In genomic region chr6:120151616-120152053, GRCm38 (mm10) we compare ENCODE assay signal across 14 mouse cellular contexts. TPM values are rescaled to one million over a fixed set of nuclear protein-coding genes. Genes with fewer than 3 reads are reported as not detected.
A peak's percentile ranks its signal among the peaks of the same experiment; 100 is the strongest.
DNase-seq lines count a peak whose midpoint lies in the region; ATAC-seq and TF ChIP-seq lines count a peak whose summit lies in the region.
"Had no signal": no experiment of that assay in that cellular context is flagged by ENCODE, and none has a peak within 500 bp of the region (broad histone marks: within the 10 kb centered on the region; RNA-seq: fewer than 3 reads in every experiment).

No protein-coding gene starts in this region.

- WGBS in kidney, postnatal 0 days = 63% methylated on average over 3 of the region's 3 CpGs
- 60% methylated on average over 3 of the region's 3 CpGs for WGBS in heart, embryonic 12.5 days
- 69% methylated on average over 3 of the region's 3 CpGs for WGBS in midbrain, embryonic 16.5 days

- H3K4me3 ChIP-seq in kidney, postnatal 0 days (replicated peaks; ENCODE audit: low read depth, low read length) = no peak overlapping the region
- H3K4me3 ChIP-seq in ES-E14 (ENCODE audit: insufficient read depth in 1 of 2, low read depth in 1 of 2, low read length in 2 of 2, poor library complexity in 1 of 2, severe bottlenecking in 1 of 2) = no peak overlapping the region
- H3K4me3 ChIP-seq in heart, embryonic 12.5 days = no peak overlapping the region
- H3K4me3 ChIP-seq in midbrain, embryonic 16.5 days (ENCODE audit: low read depth, low read length) = no peak overlapping the region
- H3K4me3 ChIP-seq: hindbrain, embryonic 15.5 days; limb, embryonic 12.5 days; midbrain, embryonic 10.5 days had no signal

- no peak overlapping the region for H3K4me2 ChIP-seq in kidney, postnatal 0 days (ENCODE audit: low read length)
- no peak overlapping the region for H3K4me2 ChIP-seq in heart, embryonic 12.5 days
- no peak overlapping the region for H3K4me2 ChIP-seq in midbrain, embryonic 16.5 days (ENCODE audit: low read length)
- H3K4me2 ChIP-seq: hindbrain, embryonic 15.5 days; limb, embryonic 12.5 days had no signal

- no peak for TF ChIP-seq CTCF in kidney, postnatal 0 days (IDR thresholded peaks at IDR 0.05; ENCODE audit: low read depth)

- H3K36me3 ChIP-seq in kidney, postnatal 0 days (ENCODE audit: insufficient read depth, low read length) = no peaks in the 10 kb centered on the region
- no peaks in the 10 kb centered on the region for H3K36me3 ChIP-seq in ES-E14 (ENCODE audit: control insufficient read depth, insufficient read depth, low read length, poor library complexity, severe bottlenecking)
- H3K36me3 ChIP-seq in heart, embryonic 12.5 days = no peaks in the 10 kb centered on the region
- H3K36me3 ChIP-seq in midbrain, embryonic 16.5 days (ENCODE audit: control insufficient read depth, insufficient read depth, low read length) = no peaks in the 10 kb centered on the region
- H3K36me3 ChIP-seq: hindbrain, embryonic 15.5 days; limb, embryonic 12.5 days; midbrain, embryonic 10.5 days had no signal

- in situ Hi-C loops in ES-E14 (cut with MboI; ENCODE audit: low sequenced_read_pairs in 2 of 2, unreplicated experiment in 2 of 2) = no loop called here

- H3K4me1 ChIP-seq in kidney, postnatal 0 days (replicated peaks; ENCODE audit: insufficient read depth, low read length) = no peaks in the 10 kb centered on the region
- peaks cover 7 to 19% of the 10 kb centered on the region in 2 experiments; a peak in 3 of 4 replicates for H3K4me1 ChIP-seq in ES-E14 (ENCODE audit: control insufficient read depth in 2 of 2, insufficient read depth in 2 of 2, low read length in 2 of 2, poor library complexity in 1 of 2)
- H3K4me1 ChIP-seq in heart, embryonic 12.5 days (replicated peaks) = peaks cover 48% of the 10 kb centered on the region
- no peaks in the 10 kb centered on the region for H3K4me1 ChIP-seq in midbrain, embryonic 16.5 days (ENCODE audit: control insufficient read depth, insufficient read depth, low read length)

- H3K9me3 ChIP-seq in kidney, postnatal 0 days (replicated peaks; ENCODE audit: low read length) = no peaks in the 10 kb centered on the region
- H3K9me3 ChIP-seq in ES-E14 (ENCODE audit: control insufficient read depth, insufficient read depth, low read depth, low read length) = no peaks in the 10 kb centered on the region
- no peaks in the 10 kb centered on the region for H3K9me3 ChIP-seq in heart, embryonic 12.5 days (replicated peaks)
- no peaks in the 10 kb centered on the region for H3K9me3 ChIP-seq in midbrain, embryonic 16.5 days (replicated peaks; ENCODE audit: control insufficient read depth, low read length, poor library complexity, severe bottlenecking)
- H3K9me3 ChIP-seq: hindbrain, embryonic 15.5 days; limb, embryonic 12.5 days; midbrain, embryonic 10.5 days had no signal

- ATAC-seq in kidney, postnatal 0 days (replicated peaks; ENCODE audit: low FRiP score, low read depth) = no peak
- ATAC-seq in heart, embryonic 12.5 days (ENCODE audit: insufficient number of reproducible peaks, low FRiP score) = no peak
- ATAC-seq in neutrophil, adult 5-6 weeks (ENCODE audit: extremely low read depth, insufficient number of reproducible peaks, low FRiP score, poor library complexity, severe bottlenecking) = peak; percentile 82
- no peak for ATAC-seq in midbrain, embryonic 16.5 days
- ATAC-seq: Patski had no signal

- H3K9ac ChIP-seq in kidney, postnatal 0 days (ENCODE audit: low read depth, low read length) = no peak overlapping the region
- no peak overlapping the region for H3K9ac ChIP-seq in ES-E14 (ENCODE audit: insufficient read depth, low read depth, low read length, poor library complexity, severe bottlenecking)
- no peak overlapping the region for H3K9ac ChIP-seq in heart, embryonic 12.5 days
- no peak overlapping the region for H3K9ac ChIP-seq in midbrain, embryonic 16.5 days (ENCODE audit: low read depth, low read length)
- H3K9ac ChIP-seq: hindbrain, embryonic 15.5 days; limb, embryonic 12.5 days had no signal

- H3K27me3 ChIP-seq in kidney, postnatal 0 days (ENCODE audit: insufficient read depth, low read length) = no peaks in the 10 kb centered on the region
- H3K27me3 ChIP-seq in heart, embryonic 12.5 days (replicated peaks) = no peaks in the 10 kb centered on the region
- no peaks in the 10 kb centered on the region for H3K27me3 ChIP-seq in midbrain, embryonic 16.5 days (ENCODE audit: control insufficient read depth, insufficient read depth, low read depth, low read length)
- H3K27me3 ChIP-seq: hindbrain, embryonic 15.5 days; limb, embryonic 12.5 days; Patski had no signal

- no peak overlapping the region for H3K27ac ChIP-seq in kidney, postnatal 0 days
- no peak overlapping the region for H3K27ac ChIP-seq in ES-E14 (ENCODE audit: insufficient read depth, low read depth, low read length, poor library complexity, severe bottlenecking)
- peak overlapping the region; percentile 72; the same call in 1 of the 2 replicates for H3K27ac ChIP-seq in heart, embryonic 12.5 days (ENCODE audit: poor library complexity, severe bottlenecking)
- H3K27ac ChIP-seq in midbrain, embryonic 16.5 days (ENCODE audit: low read length) = no peak overlapping the region
- H3K27ac ChIP-seq: hindbrain, embryonic 15.5 days; limb, embryonic 12.5 days; midbrain, embryonic 10.5 days had no signal

- DNase-seq in kidney, postnatal 0 days (ENCODE audit: low spot score) = peak; percentile 34
- DNase-seq in kidney, adult 8-10 months = no peak
- no peak for DNase-seq in ES-E14 (ENCODE audit: low read depth, low spot score)
- DNase-seq in frontal cortex, postnatal 10 days (ENCODE audit: low spot score in 2 of 2) = no peak

TF ChIP-seq in ES-E14, 5 proteins besides CTCF, POLR2A, EP300 and RAD21:
- TF ChIP-seq ZC3H11A (IDR thresholded peaks at IDR 0.05; ENCODE audit: borderline replicate concordance, low read depth, low read length) (no peak), ZNF384 (IDR thresholded peaks at IDR 0.05; ENCODE audit: low read depth, low read length) (peak; percentile 69; the same call in 1 of the 2 replicates)

RNA-seq across cellular contexts. Expression of gene Ninj2, which starts 58.5 kb away (rescaled TPM):
- polyA plus RNA-seq in kidney, postnatal 0 days (2015; fragmentation: Nextera tagmentation; extraction: Ambion mirVana) = not detected in 2 replicates
- 0.90 and 1.2 TPM in 2 replicates for total RNA-seq in ES-E14 (2012; rRNA removed)
- not detected in 2 replicates for polyA plus RNA-seq in heart, embryonic 12.5 days (2016; fragmentation: Nextera tagmentation; extraction: Ambion mirVana)
- total RNA-seq in neutrophil, adult 5-6 weeks (2017) = not detected in 2 replicates
- polyA plus RNA-seq in midbrain, embryonic 16.5 days (2015; fragmentation: Nextera tagmentation; extraction: Ambion mirVana) = not detected in 2 replicates
- total RNA-seq: gastrocnemius, adult 8-10 months had no signal
- polyA plus RNA-seq: brain, embryonic 14.5 days; hindbrain, embryonic 15.5 days; limb, embryonic 12.5 days; midbrain, embryonic 10.5 days; neural tube, embryonic 14.5 days had no signal
